In the genomic region with DNA sequence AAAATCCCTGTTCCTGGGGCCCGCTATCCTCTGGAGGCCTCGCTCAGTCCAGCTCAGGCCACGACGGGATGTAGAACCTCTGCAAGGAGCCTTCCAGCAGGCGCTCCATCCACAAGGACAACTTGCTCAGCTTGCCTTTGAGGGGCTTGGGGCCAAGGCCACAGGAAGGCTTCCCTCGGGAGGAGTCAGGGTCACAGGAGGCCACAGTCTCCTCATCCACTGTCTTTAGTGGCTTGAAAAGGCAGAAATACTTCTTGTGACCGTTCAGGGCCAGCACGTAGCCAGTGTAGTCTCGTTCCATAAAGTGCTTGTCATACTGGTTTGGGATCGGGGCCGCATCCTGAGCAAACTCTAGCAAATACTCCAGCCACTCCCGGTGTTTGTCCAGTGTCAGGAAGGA, we compare ENCODE assay signal across 23 mouse cellular contexts. TPM values are rescaled to one million over a fixed set of nuclear protein-coding genes. Genes with fewer than 3 reads are reported as not detected.
DNase-seq lines count a peak whose midpoint lies in the region; ATAC-seq and TF ChIP-seq lines count a peak whose summit lies in the region.
"Had no signal": no experiment of that assay in that cellular context is flagged by ENCODE, and none has a peak within 500 bp of the region (broad histone marks: within the 10 kb centered on the region; RNA-seq: fewer than 3 reads in every experiment).

No protein-coding gene starts in this region.

- peaks cover 31% of the 10 kb centered on the region for H3K4me1 ChIP-seq in heart, embryonic 10.5 days
- H3K4me1 ChIP-seq in liver, embryonic 12.5 days: peaks cover 51% of the 10 kb centered on the region
- peaks cover 27% of the 10 kb centered on the region for H3K4me1 ChIP-seq in liver, embryonic 11.5 days (replicated peaks; ENCODE audit: control insufficient read depth, insufficient read depth, low read length)
- peaks cover 64% of the 10 kb centered on the region for H3K4me1 ChIP-seq in liver, embryonic 13.5 days (replicated peaks)
- peaks cover 30% of the 10 kb centered on the region for H3K4me1 ChIP-seq in liver, postnatal 0 days (ENCODE audit: insufficient read depth)

- H3K27me3 ChIP-seq in heart, embryonic 10.5 days (ENCODE audit: insufficient read depth, poor library complexity, severe bottlenecking): no peaks in the 10 kb centered on the region
- no peaks in the 10 kb centered on the region for H3K27me3 ChIP-seq in liver, embryonic 12.5 days (replicated peaks)
- no peaks in the 10 kb centered on the region for H3K27me3 ChIP-seq in liver, embryonic 11.5 days (replicated peaks; ENCODE audit: control insufficient read depth, insufficient read depth, low read length)
- H3K27me3 ChIP-seq in liver, embryonic 13.5 days: no peaks in the 10 kb centered on the region
- H3K27me3 ChIP-seq in liver, postnatal 0 days (ENCODE audit: insufficient read depth, low read length): no peaks in the 10 kb centered on the region
- H3K27me3 ChIP-seq: CH12.LX, Patski had no signal

- peak; percentile 89 for DNase-seq in heart, adult 11 months
- no peak for DNase-seq in heart, embryonic 10.5 days (ENCODE audit: low spot score)
- no peak for DNase-seq in liver, embryonic 11.5 days (ENCODE audit: low spot score)
- no peak for DNase-seq in liver, embryonic 13.5 days
- no peak for DNase-seq in liver, postnatal 0 days
- DNase-seq in testis, postnatal 10 days (ENCODE audit: low spot score): peak; percentile 49
- DNase-seq in testis, postnatal 14 days (ENCODE audit: low spot score): no peak
- DNase-seq: adrenal gland, adult 2 months; adrenal gland, adult 8-10 months; adrenal gland, postnatal 10 days; adrenal gland, postnatal 14 days; adrenal gland, postnatal 25 days; adrenal gland, postnatal 36 days; B cell, adult 2 months; cerebellum, adult 11 months; cerebellum, adult 11-12 months had no signal

- ATAC-seq in liver, embryonic 12.5 days: no peak
- ATAC-seq in liver, embryonic 11.5 days (replicated peaks; ENCODE audit: low FRiP score): no peak
- no peak for ATAC-seq in liver, embryonic 13.5 days (ENCODE audit: low read depth)
- ATAC-seq in liver, postnatal 0 days: no peak
- ATAC-seq: activated CD4-positive, CD25-positive, alpha-beta regulatory T cell, adult 4 months; CD4-positive, CD25-positive, alpha-beta regulatory T cell, adult 4 months; Patski had no signal

- H3K27ac ChIP-seq in heart, embryonic 10.5 days: no peak overlapping the region
- H3K27ac ChIP-seq in liver, embryonic 12.5 days: peak overlapping the region; percentile 28; the same call in 1 of the 2 replicates
- no peak overlapping the region for H3K27ac ChIP-seq in liver, embryonic 11.5 days (ENCODE audit: low read depth, low read length)
- H3K27ac ChIP-seq in liver, embryonic 13.5 days: peak overlapping the region; percentile 21; the same call in 1 of the 2 replicates
- H3K27ac ChIP-seq in liver, postnatal 0 days (ENCODE audit: low read depth): no peak overlapping the region

- no peak overlapping the region for H3K4me3 ChIP-seq in heart, embryonic 10.5 days
- H3K4me3 ChIP-seq in liver, embryonic 12.5 days: no peak overlapping the region
- H3K4me3 ChIP-seq in liver, embryonic 11.5 days (ENCODE audit: low read depth, low read length): no peak overlapping the region
- no peak overlapping the region for H3K4me3 ChIP-seq in liver, embryonic 13.5 days (replicated peaks)
- H3K4me3 ChIP-seq in liver, postnatal 0 days (ENCODE audit: low read depth, low read length): no peak overlapping the region

- no peaks in the 10 kb centered on the region for H3K9me3 ChIP-seq in heart, embryonic 10.5 days
- H3K9me3 ChIP-seq in liver, embryonic 12.5 days (replicated peaks): no peaks in the 10 kb centered on the region
- H3K9me3 ChIP-seq in liver, embryonic 11.5 days (ENCODE audit: control insufficient read depth, low read length): no peaks in the 10 kb centered on the region
- H3K9me3 ChIP-seq in liver, embryonic 13.5 days (replicated peaks): no peaks in the 10 kb centered on the region
- no peaks in the 10 kb centered on the region for H3K9me3 ChIP-seq in liver, postnatal 0 days (ENCODE audit: low read length)
- H3K9me3 ChIP-seq: G1E had no signal

- TF ChIP-seq CTCF in liver, postnatal 0 days (IDR thresholded peaks at IDR 0.05; ENCODE audit: low read depth): no peak

- H3K9ac ChIP-seq in liver, embryonic 12.5 days: no peak overlapping the region
- no peak overlapping the region for H3K9ac ChIP-seq in liver, embryonic 11.5 days (ENCODE audit: low read depth, low read length)
- no peak overlapping the region for H3K9ac ChIP-seq in liver, embryonic 13.5 days
- no peak overlapping the region for H3K9ac ChIP-seq in liver, postnatal 0 days (replicated peaks)

- H3K36me3 ChIP-seq in heart, embryonic 10.5 days: peaks cover 74% of the 10 kb centered on the region
- H3K36me3 ChIP-seq in liver, embryonic 12.5 days: peaks cover 89% of the 10 kb centered on the region
- peaks cover 21% of the 10 kb centered on the region; the same call in 1 of the 2 replicates for H3K36me3 ChIP-seq in liver, embryonic 11.5 days (ENCODE audit: control insufficient read depth, insufficient read depth, low read length)
- H3K36me3 ChIP-seq in liver, embryonic 13.5 days: peaks cover 67% of the 10 kb centered on the region
- H3K36me3 ChIP-seq in liver, postnatal 0 days (replicated peaks; ENCODE audit: insufficient read depth, low read length): peaks cover 51% of the 10 kb centered on the region

- no peak for TF ChIP-seq EP300 in liver, postnatal 0 days (IDR thresholded peaks at IDR 0.05; ENCODE audit: low read depth)

- no peak overlapping the region for H3K4me2 ChIP-seq in liver, embryonic 12.5 days
- no peak overlapping the region for H3K4me2 ChIP-seq in liver, embryonic 11.5 days
- no peak overlapping the region for H3K4me2 ChIP-seq in liver, embryonic 13.5 days
- no peak overlapping the region for H3K4me2 ChIP-seq in liver, postnatal 0 days (ENCODE audit: low read depth, low read length)

- WGBS in heart, embryonic 10.5 days: 92% methylated on average over 12 of the region's 12 CpGs
- 89% methylated on average over 12 of the region's 12 CpGs for WGBS in liver, embryonic 12.5 days (ENCODE audit: insufficient replicate concordance)
- 91% methylated on average over 12 of the region's 12 CpGs for WGBS in liver, embryonic 11.5 days
- WGBS in liver, embryonic 13.5 days (ENCODE audit: insufficient replicate concordance): 86% methylated on average over 12 of the region's 12 CpGs
- WGBS in liver, postnatal 0 days (ENCODE audit: insufficient replicate concordance): 90% methylated on average over 12 of the region's 12 CpGs

RNA-seq across cellular contexts. Expression of a gene that starts 17.0 kb away (rescaled TPM):
- polyA plus RNA-seq in heart, embryonic 10.5 days (2016; fragmentation: Nextera tagmentation; extraction: Ambion mirVana): 1.2 and 3.5 TPM in 2 replicates
- 16.0 and 16.3 TPM in 2 replicates for polyA plus RNA-seq in liver, embryonic 12.5 days (2016; fragmentation: Nextera tagmentation; extraction: Ambion mirVana)
- polyA plus RNA-seq in liver, embryonic 11.5 days (2014; fragmentation: Nextera tagmentation; extraction: Ambion mirVana): 16.0 and 18.0 TPM in 2 replicates
- polyA plus RNA-seq in liver, embryonic 13.5 days (2015; fragmentation: Nextera tagmentation; extraction: Ambion mirVana): 18.4 and 18.5 TPM in 2 replicates
- 101 and 105 TPM in 2 replicates for polyA plus RNA-seq in liver, postnatal 0 days (2015; fragmentation: Nextera tagmentation; extraction: Ambion mirVana)
- polyA plus RNA-seq: activated CD4-positive, CD25-positive, alpha-beta regulatory T cell, adult 4 months; C2C12; CD4-positive, CD25-positive, alpha-beta regulatory T cell, adult 4 months; G1E; Patski had no signal

RNA-seq across cellular contexts. Expression of a gene that starts 27.3 kb away (rescaled TPM):
- polyA plus RNA-seq in heart, embryonic 10.5 days (2016; fragmentation: Nextera tagmentation; extraction: Ambion mirVana): 5.0 and 5.4 TPM in 2 replicates
- polyA plus RNA-seq in liver, embryonic 12.5 days (2016; fragmentation: Nextera tagmentation; extraction: Ambion mirVana): 3.1 and 3.2 TPM in 2 replicates
- 4.0 and 4.2 TPM in 2 replicates for polyA plus RNA-seq in liver, embryonic 11.5 days (2014; fragmentation: Nextera tagmentation; extraction: Ambion mirVana)
- 2.1 and 2.2 TPM in 2 replicates for polyA plus RNA-seq in liver, embryonic 13.5 days (2015; fragmentation: Nextera tagmentation; extraction: Ambion mirVana)
- 2.7 TPM in 2 replicates for polyA plus RNA-seq in liver, postnatal 0 days (2015; fragmentation: Nextera tagmentation; extraction: Ambion mirVana)

RNA-seq across cellular contexts. Expression of a gene that starts 29.9 kb away (rescaled TPM):
- polyA plus RNA-seq in heart, embryonic 10.5 days (2016; fragmentation: Nextera tagmentation; extraction: Ambion mirVana): 21.4 and 22.5 TPM in 2 replicates
- polyA plus RNA-seq in liver, embryonic 12.5 days (2016; fragmentation: Nextera tagmentation; extraction: Ambion mirVana): 13.5 and 14.5 TPM in 2 replicates
- polyA plus RNA-seq in liver, embryonic 11.5 days (2014; fragmentation: Nextera tagmentation; extraction: Ambion mirVana): 16.5 and 18.3 TPM in 2 replicates
- polyA plus RNA-seq in liver, embryonic 13.5 days (2015; fragmentation: Nextera tagmentation; extraction: Ambion mirVana): 9.1 and 11.0 TPM in 2 replicates
- 6.3 and 7.4 TPM in 2 replicates for polyA plus RNA-seq in liver, postnatal 0 days (2015; fragmentation: Nextera tagmentation; extraction: Ambion mirVana)

RNA-seq across cellular contexts. Expression of a gene that starts 40.3 kb away (rescaled TPM):
- 21.4 and 21.5 TPM in 2 replicates for polyA plus RNA-seq in heart, embryonic 10.5 days (2016; fragmentation: Nextera tagmentation; extraction: Ambion mirVana)
- 28.0 and 28.6 TPM in 2 replicates for polyA plus RNA-seq in liver, embryonic 12.5 days (2016; fragmentation: Nextera tagmentation; extraction: Ambion mirVana)
- 29.3 and 31.4 TPM in 2 replicates for polyA plus RNA-seq in liver, embryonic 11.5 days (2014; fragmentation: Nextera tagmentation; extraction: Ambion mirVana)
- 15.0 and 19.1 TPM in 2 replicates for polyA plus RNA-seq in liver, embryonic 13.5 days (2015; fragmentation: Nextera tagmentation; extraction: Ambion mirVana)
- 21.7 and 22.6 TPM in 2 replicates for polyA plus RNA-seq in liver, postnatal 0 days (2015; fragmentation: Nextera tagmentation; extraction: Ambion mirVana)

Comparison
In these comparisons a context has a peak if more than half of its experiments do, and no peak if none do; other contexts are left out.
1. DNase-seq: peak in heart, adult 11 months (single experiment) and testis, postnatal 10 days (single experiment); none in heart, embryonic 10.5 days (single experiment), liver, embryonic 11.5 days (single experiment), liver, embryonic 13.5 days (single experiment), liver, postnatal 0 days (single experiment) and testis, postnatal 14 days (single experiment).
2. H3K27ac ChIP-seq: peak in liver, embryonic 12.5 days (single experiment) and liver, embryonic 13.5 days (single experiment); none in heart, embryonic 10.5 days (single experiment), liver, embryonic 11.5 days (single experiment) and liver, postnatal 0 days (single experiment).